Mouse (Mus musculus) ES-Bruce4 (cell line): Measurements from ENCODE around the gene Surf6. TPM values are rescaled to one million over a fixed set of nuclear protein-coding genes. Genes with fewer than 3 reads are reported as not detected.
A peak's percentile ranks its signal among the peaks of the same experiment; 100 is the strongest.
"Not testable (repeated sequence)": the region's sequence is repeated elsewhere in the genome, so short reads cannot be mapped to it uniquely, and the experiment has no call there.

Experiments
- H3K27ac ChIP-seq: 2 replicates; pipeline ENCODE4 v1.5.1; 2012; ENCODE audit warnings: low read length, inconsistent platforms; ENCODE audit not compliant: insufficient read depth
- H3K27me3 ChIP-seq: 2 replicates; pipeline ENCODE4 v1.6.1; 2012; ENCODE audit warnings: mild to moderate bottlenecking, low read length, inconsistent platforms; ENCODE audit not compliant: control insufficient read depth, poor library complexity, insufficient read depth, severe bottlenecking
- H3K36me3 ChIP-seq: 2 replicates; pipeline ENCODE4 v1.6.1; 2012; ENCODE audit warnings: inconsistent platforms, mild to moderate bottlenecking, low read length, moderate library complexity; ENCODE audit not compliant: control insufficient read depth, poor library complexity, insufficient read depth, severe bottlenecking
- H3K4me1 ChIP-seq: one replicate; pipeline ENCODE4 v1.8.1; 2011; ENCODE audit warnings: low read length; ENCODE audit not compliant: control insufficient read depth, insufficient read depth
- H3K4me3 ChIP-seq: 2 replicates; pipeline ENCODE4 v1.5.1; 2011; ENCODE audit warnings: low read depth, mild to moderate bottlenecking, low read length
- H3K9ac ChIP-seq: 2 replicates; pipeline ENCODE4 v1.6.1; 2012; ENCODE audit warnings: low read depth, mild to moderate bottlenecking, inconsistent platforms; ENCODE audit not compliant: poor library complexity, severe bottlenecking
- H3K9me3 ChIP-seq: replicated peaks from 2 replicates; pipeline ENCODE4 v1.6.1; 2012; ENCODE audit warnings: mild to moderate bottlenecking, low read length, inconsistent platforms; ENCODE audit not compliant: control insufficient read depth, poor library complexity, insufficient read depth, severe bottlenecking
- CTCF ChIP-seq: IDR thresholded peaks from one replicate; pipeline ENCODE4 v1.8.1; 2011; ENCODE audit warnings: low read depth, low read length
- EP300 ChIP-seq: IDR thresholded peaks from 2 replicates; pipeline ENCODE4 v1.6.1; 2011; ENCODE audit warnings: low read depth, low read length; ENCODE audit not compliant: insufficient read depth
- POLR2A ChIP-seq: IDR thresholded peaks from one replicate; pipeline ENCODE4 v1.8.1; 2011; ENCODE audit warnings: low read length; ENCODE audit not compliant: insufficient read depth
- polyA plus RNA-seq: library from polyadenylated mRNA; stranded (reverse); fragments of >200 nt; gene quantifications from 2 replicates; pipeline ENCODE4 v1.2.4, GENCODE M21; 2011; ENCODE audit warnings: low read depth; ENCODE audit not compliant: missing spikeins, insufficient read depth, insufficient read length

Surf6 gene
- polyA plus RNA-seq, 1 experiment = 48.5 TPM

DNA sequence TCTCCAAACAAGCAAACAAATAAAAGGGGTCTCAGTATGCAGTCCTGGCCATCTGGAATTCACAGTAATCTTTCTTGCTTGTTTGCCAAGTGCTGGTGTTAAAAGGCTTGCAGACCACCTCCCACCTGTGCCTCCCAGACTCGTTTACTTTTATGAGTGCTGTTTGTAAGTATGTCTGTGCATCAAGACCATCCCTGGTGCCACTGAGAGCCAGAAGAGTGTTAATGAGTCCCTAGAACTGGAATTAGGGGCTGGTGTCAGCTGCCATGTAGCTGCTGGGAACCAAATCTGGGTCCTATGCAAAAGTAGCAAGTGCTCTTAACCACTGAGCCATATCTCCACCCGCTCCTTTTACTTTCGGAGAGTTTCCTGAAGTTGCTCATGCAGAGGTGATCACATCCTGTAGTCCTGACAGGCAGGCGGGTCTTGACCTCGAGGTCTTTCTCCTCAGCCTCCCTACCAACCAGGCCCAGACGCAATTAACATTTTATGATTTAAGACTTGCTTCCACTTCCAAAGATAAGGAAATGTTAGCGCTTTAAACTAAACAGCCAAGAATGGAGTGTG is 762 bp downstream of the Surf6 start:
- Histone ChIP-seq H3K9me3 (no peaks in the 10 kb centered on the region), H3K4me1 (no peaks in the 10 kb centered on the region), H3K9ac (peak overlapping the region; percentile 80), H3K4me3 (peak overlapping the region; percentile 92), H3K27ac (peak overlapping the region; percentile 39; the same call in 1 of the 2 replicates), H3K36me3 (peaks cover 32% of the 10 kb centered on the region), H3K27me3 (no peaks in the 10 kb centered on the region)
- TF ChIP-seq EP300 = no peak
- TF ChIP-seq POLR2A = no peak
- no peak for TF ChIP-seq CTCF

DNA sequence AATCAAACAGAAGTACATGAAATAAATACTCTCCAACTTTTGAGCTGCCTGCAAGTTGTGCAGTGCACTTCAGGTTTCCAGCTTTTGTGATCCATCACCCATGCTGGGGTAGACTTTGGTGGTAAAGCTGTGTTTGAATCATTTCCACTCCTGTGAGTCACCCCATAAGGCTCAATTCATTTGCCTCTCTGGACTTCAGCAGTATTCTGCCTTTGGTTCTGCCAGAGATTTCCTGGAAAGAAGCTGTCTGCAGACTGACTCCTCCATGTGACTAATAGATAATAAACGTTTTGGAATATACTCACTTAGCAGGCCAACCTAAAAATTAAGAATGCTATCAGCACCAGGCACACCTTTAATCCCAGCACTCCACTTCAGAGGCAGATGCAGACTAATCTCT is 1.9 kb downstream of the Surf6 start:
- Histone ChIP-seq H3K27me3 (no peaks in the 10 kb centered on the region), H3K4me3 (no peak overlapping the region), H3K9ac (no peak overlapping the region), H3K4me1 (no peaks in the 10 kb centered on the region), H3K27ac (no peak overlapping the region), H3K9me3 (no peaks in the 10 kb centered on the region; the same call in 1 of the 2 replicates), H3K36me3 (peaks cover 39% of the 10 kb centered on the region)
- no peak for TF ChIP-seq CTCF
- no peak for TF ChIP-seq EP300
- no peak for TF ChIP-seq POLR2A

DNA sequence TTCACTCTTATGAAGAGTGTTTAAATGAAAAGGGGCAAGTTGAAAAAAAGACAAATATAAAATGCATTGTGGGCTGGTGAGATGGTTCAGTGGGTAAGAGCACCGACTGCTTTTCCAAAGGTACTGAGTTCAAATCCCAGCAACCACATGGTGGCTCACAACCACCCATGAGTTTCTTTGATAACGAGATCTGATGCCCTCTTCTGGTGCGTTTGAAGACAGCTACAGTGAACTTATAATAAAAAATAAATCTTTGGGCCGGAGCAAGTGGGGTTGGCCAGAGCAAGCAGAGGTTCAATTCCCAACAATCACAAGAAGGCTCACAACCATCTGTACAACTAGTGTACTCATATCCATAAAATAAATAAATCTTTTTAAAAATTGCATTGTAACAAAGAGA is 6.8 kb downstream of the Surf6 start:
- peaks cover 79% of the 10 kb centered on the region for H3K36me3 ChIP-seq

DNA sequence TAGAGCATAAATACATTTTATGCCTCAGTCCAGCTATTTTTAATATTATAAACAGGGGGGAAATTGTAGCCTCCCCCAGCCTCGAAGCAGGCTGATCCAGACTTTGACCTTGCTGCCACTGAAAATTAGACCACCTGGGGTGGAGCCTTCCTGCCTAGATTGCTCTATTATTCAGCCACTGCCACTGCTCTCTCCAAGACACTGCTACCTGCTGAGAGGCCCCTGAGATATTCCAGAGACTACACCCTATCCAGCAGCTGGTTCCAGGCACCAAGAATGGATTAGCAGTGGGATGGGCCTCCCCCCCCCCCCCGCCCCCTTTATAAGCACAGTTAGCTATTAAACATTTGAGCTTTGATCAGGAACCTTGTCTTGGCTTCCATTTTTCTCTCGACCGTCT is 16.5 kb downstream of the Surf6 start:
- H3K9me3 ChIP-seq = peaks cover 62% of the 10 kb centered on the region
- H3K27ac ChIP-seq = peak overlapping the region; percentile 98
- H3K36me3 ChIP-seq = peaks cover 27% of the 10 kb centered on the region
- not testable (repeated sequence) for H3K27me3 ChIP-seq, H3K4me3 ChIP-seq, H3K9ac ChIP-seq, H3K4me1 ChIP-seq
- TF ChIP-seq EP300 = peak; percentile 59; the same call in 1 of the 2 replicates

More for the DNA sequence above, 6.8 kb downstream of the Surf6 start:
- Histone ChIP-seq H3K27ac (no peak overlapping the region), H3K4me1 (no peaks in the 10 kb centered on the region), H3K9ac (no peak overlapping the region), H3K9me3 (no peaks in the 10 kb centered on the region; the same call in 1 of the 2 replicates), H3K4me3 (no peak overlapping the region), H3K27me3 (no peaks in the 10 kb centered on the region)
- no peak for TF ChIP-seq POLR2A
- no peak for TF ChIP-seq EP300
- TF ChIP-seq CTCF = no peak

GRCm38 (mm10) chr2:26885541-26885940 is 17.1 kb downstream of the Surf6 start:
- not testable (repeated sequence) for H3K9ac ChIP-seq, H3K4me1 ChIP-seq, H3K4me3 ChIP-seq, H3K27me3 ChIP-seq
- Histone ChIP-seq H3K36me3 (peaks cover 21% of the 10 kb centered on the region), H3K27ac (peak overlapping the region; percentile 98), H3K9me3 (peaks cover 68% of the 10 kb centered on the region)

- H3K4me3 ChIP-seq = no peak overlapping the region
- no peak overlapping the region for H3K9ac ChIP-seq
- peaks cover 51% of the 10 kb centered on the region for H3K9me3 ChIP-seq
- H3K36me3 ChIP-seq = no peaks in the 10 kb centered on the region; the same call in 1 of the 2 replicates
- TF ChIP-seq EP300 (no peak), CTCF (no peak)
- H3K27me3 ChIP-seq = no peaks in the 10 kb centered on the region
- no peaks in the 10 kb centered on the region for H3K4me1 ChIP-seq
- no peak overlapping the region for H3K27ac ChIP-seq
Measured at GRCm38 (mm10) chr2:26878571-26878970, 24.1 kb downstream of the Surf6 start.
